Mouse (Mus musculus) stomach, postnatal 0 days (tissue): ENCODE data around the gene Gm10645. TPM values are rescaled to one million over a fixed set of nuclear protein-coding genes. Genes with fewer than 3 reads are reported as not detected.
A peak's percentile ranks its signal among the peaks of the same experiment; 100 is the strongest.

Experiments used
- ATAC-seq: fragments of 200-750 bp; cut with Nextera tagmentation; 2 replicates; pipeline ENCODE4 v1.8.0; 2017; ENCODE audit not compliant: low FRiP score, low TSS enrichment
- DNase-seq: peaks from one replicate; pipeline ENCODE4 v3.0.0-alpha.2; 2016; ENCODE audit warnings: low spot score
- H3K27ac ChIP-seq: fragments of 300-500 bp; sonication (generic); replicated peaks from 2 replicates; pipeline ENCODE4 v1.5.1; 2014; ENCODE audit warnings: mild to moderate bottlenecking, control low read depth
- H3K27me3 ChIP-seq: fragments of 300-500 bp; sonication (generic); 2 replicates; pipeline ENCODE4 v1.6.1; 2014; ENCODE audit warnings: low read length; ENCODE audit not compliant: control insufficient read depth, insufficient read depth
- H3K36me3 ChIP-seq: fragments of 300-500 bp; sonication (generic); 2 replicates; pipeline ENCODE4 v1.6.1; 2014; ENCODE audit warnings: low read length, mixed read lengths; ENCODE audit not compliant: control insufficient read depth, insufficient read depth
- H3K4me1 ChIP-seq: fragments of 300-500 bp; sonication (generic); replicated peaks from 2 replicates; pipeline ENCODE4 v1.6.1; 2014; ENCODE audit warnings: antibody characterized with exemption; ENCODE audit not compliant: control insufficient read depth, insufficient read depth
- H3K4me2 ChIP-seq: fragments of 300-500 bp; sonication (generic); replicated peaks from 2 replicates; pipeline ENCODE4 v1.6.1; 2014; ENCODE audit warnings: low read depth, mild to moderate bottlenecking, control low read depth, moderate library complexity
- H3K4me3 ChIP-seq: fragments of 300-500 bp; sonication (generic); 2 replicates; pipeline ENCODE4 v1.5.1; 2014; ENCODE audit warnings: low read depth, low read length, control low read depth
- H3K9ac ChIP-seq: fragments of 300-500 bp; sonication (generic); 2 replicates; pipeline ENCODE4 v1.6.1; 2014; ENCODE audit warnings: mild to moderate bottlenecking, low read length, control low read depth, mixed read lengths
- H3K9me3 ChIP-seq: fragments of 300-500 bp; sonication (generic); 2 replicates; pipeline ENCODE4 v1.6.1; 2016; ENCODE audit warnings: low read length; ENCODE audit not compliant: control insufficient read depth
- CTCF ChIP-seq: IDR thresholded peaks from 2 replicates; pipeline ENCODE4 v1.5.1; 2016; ENCODE audit warnings: antibody characterized with exemption, low read depth, mild to moderate bottlenecking, moderate library complexity
- EP300 ChIP-seq: optimal IDR thresholded peaks from 2 replicates; pipeline ENCODE3; 2016; ENCODE audit warnings: antibody characterized with exemption
- WGBS: fragments of 180-500 bp; shearing (Covaris S2); extraction: QIAGEN DNeasy Blood & Tissue Kit; methylation state at CpG from one replicate; pipeline ENCODE4 v1.1.7; 2014; 5-methylcytosine and 5-hydroxymethylcytosine counted together
- polyA plus RNA-seq: library from polyadenylated mRNA; unstranded; fragments of >200 nt; fragmentation: Nextera tagmentation; extraction: Ambion mirVana; gene quantifications from 2 replicates; pipeline ENCODE4 v1.2.1, GENCODE M21; 2015

Gm10645 gene
- polyA plus RNA-seq: 3.3 TPM in 2 replicates

- TF ChIP-seq EP300 (no peak), CTCF (no peak)
- H3K36me3 ChIP-seq: no peaks in the 10 kb centered on the region
- no peaks in the 10 kb centered on the region for H3K27me3 ChIP-seq
- no peaks in the 10 kb centered on the region for H3K9me3 ChIP-seq
- ATAC-seq (peak; percentile 59), DNase-seq (peak; percentile 79)
- peak within 1 kb of the TSS; percentile 89 for H3K4me2 ChIP-seq
- H3K4me3 ChIP-seq: peak within 1 kb of the TSS; percentile 77
- peak within 1 kb of the TSS; percentile 95 for H3K27ac ChIP-seq
- peak within 1 kb of the TSS; percentile 88 for H3K9ac ChIP-seq
- 3% methylated on average over 54 of the region's 54 CpGs for WGBS
- no peaks in the 10 kb centered on the region for H3K4me1 ChIP-seq
These were observed at the start of gene Gm10645 for GRCm38 (mm10) chr8:83165931-83166867. Gene Gm10645 (minus strand): TSS chr8:83166170.

GRCm38 (mm10) chr8:83215065-83215464 lies 49.1 kb upstream of the Gm10645 start:
- Histone ChIP-seq H3K27ac (no peak overlapping the region), H3K4me1 (no peaks in the 10 kb centered on the region), H3K36me3 (no peaks in the 10 kb centered on the region), H3K9ac (no peak overlapping the region), H3K4me3 (no peak overlapping the region), H3K9me3 (no peaks in the 10 kb centered on the region), H3K4me2 (no peak overlapping the region), H3K27me3 (no peaks in the 10 kb centered on the region)
- TF ChIP-seq EP300: no peak
- DNase-seq (no peak), ATAC-seq (no peak)
- WGBS: 51% methylated on average over 5 of the region's 5 CpGs

GRCm38 (mm10) chr8:83210676-83211075 lies 44.7 kb upstream of the Gm10645 start:
- no peaks in the 10 kb centered on the region for H3K36me3 ChIP-seq
- no peak overlapping the region for H3K4me2 ChIP-seq
- TF ChIP-seq EP300: no peak
- no peak for TF ChIP-seq CTCF
- DNase-seq (no peak), ATAC-seq (no peak)
- no peaks in the 10 kb centered on the region for H3K9me3 ChIP-seq
- H3K9ac ChIP-seq: no peak overlapping the region
- no peak overlapping the region for H3K27ac ChIP-seq
- H3K4me3 ChIP-seq: no peak overlapping the region
- H3K4me1 ChIP-seq: no peaks in the 10 kb centered on the region
- 75% methylated on average over 7 of the region's 7 CpGs for WGBS
- no peaks in the 10 kb centered on the region for H3K27me3 ChIP-seq

- Histone ChIP-seq H3K27me3 (no peaks in the 10 kb centered on the region), H3K9ac (no peak overlapping the region), H3K9me3 (no peaks in the 10 kb centered on the region), H3K27ac (no peak overlapping the region), H3K4me3 (no peak overlapping the region), H3K36me3 (no peaks in the 10 kb centered on the region), H3K4me1 (no peaks in the 10 kb centered on the region), H3K4me2 (no peak overlapping the region)
- no peak for DNase-seq
- WGBS: 62% methylated on average over 4 of the region's 4 CpGs
- TF ChIP-seq EP300 (no peak), CTCF (no peak)
- ATAC-seq: no peak
These were observed 43.6 kb upstream of the Gm10645 start for GRCm38 (mm10) chr8:83209581-83209980.

- no peak for ATAC-seq
- WGBS: 58% methylated on average over 7 of the region's 7 CpGs
- no peak overlapping the region for H3K4me3 ChIP-seq
- TF ChIP-seq EP300 (no peak), CTCF (no peak)
- H3K9me3 ChIP-seq: no peaks in the 10 kb centered on the region
- H3K9ac ChIP-seq: no peak overlapping the region
- no peak overlapping the region for H3K4me2 ChIP-seq
- H3K27me3 ChIP-seq: no peaks in the 10 kb centered on the region
- no peak overlapping the region for H3K27ac ChIP-seq
- H3K4me1 ChIP-seq: no peaks in the 10 kb centered on the region
- no peak for DNase-seq
- no peaks in the 10 kb centered on the region for H3K36me3 ChIP-seq
These were observed 39.9 kb upstream of the Gm10645 start for GRCm38 (mm10) chr8:83205907-83206306.

- Histone ChIP-seq H3K27me3 (no peaks in the 10 kb centered on the region), H3K4me2 (no peak overlapping the region), H3K4me3 (no peak overlapping the region), H3K27ac (no peak overlapping the region), H3K9ac (no peak overlapping the region), H3K36me3 (no peaks in the 10 kb centered on the region), H3K4me1 (peaks cover 4% of the 10 kb centered on the region; the same call in 1 of the 2 replicates), H3K9me3 (no peaks in the 10 kb centered on the region)
- ATAC-seq (no peak), DNase-seq (no peak)
- TF ChIP-seq CTCF (no peak), EP300 (no peak)
- WGBS: 82% methylated on average over 11 of the region's 11 CpGs
These were observed 37.0 kb upstream of the Gm10645 start for GRCm38 (mm10) chr8:83202946-83203345.
